Mouse (Mus musculus) midbrain, embryonic 10.5 days (tissue): ENCODE data around the gene Pim1. TPM values are rescaled to one million over a fixed set of nuclear protein-coding genes. Genes with fewer than 3 reads are reported as not detected.
"Not testable (repeated sequence)": the region's sequence is repeated elsewhere in the genome, so short reads cannot be mapped to it uniquely, and the experiment has no call there.

ENCODE experiments used
- DNase-seq: peaks from one replicate; pipeline ENCODE4 v3.0.0-alpha.2; 2017; ENCODE audit warnings: low spot score
- H3K27ac ChIP-seq: fragments of 300-500 bp; sonication (generic); replicated peaks from 2 replicates; pipeline ENCODE4 v1.5.1; 2016; ENCODE audit warnings: mild to moderate bottlenecking
- H3K27me3 ChIP-seq: fragments of 300-500 bp; sonication (generic); 2 replicates; pipeline ENCODE4 v1.6.1; 2016; ENCODE audit warnings: low read depth, mild to moderate bottlenecking; ENCODE audit not compliant: poor library complexity, severe bottlenecking
- H3K36me3 ChIP-seq: fragments of 300-500 bp; sonication (generic); 2 replicates; pipeline ENCODE4 v1.6.1; 2016; ENCODE audit warnings: mild to moderate bottlenecking, moderate library complexity
- H3K4me1 ChIP-seq: fragments of 300-500 bp; sonication (generic); 2 replicates; pipeline ENCODE4 v1.6.1; 2016
- H3K4me3 ChIP-seq: fragments of 300-500 bp; sonication (generic); 2 replicates; pipeline ENCODE4 v1.5.1; 2016; ENCODE audit warnings: mild to moderate bottlenecking, moderate library complexity
- H3K9me3 ChIP-seq: fragments of 300-500 bp; sonication (generic); replicated peaks from 2 replicates; pipeline ENCODE4 v1.6.1; 2016; ENCODE audit warnings: mild to moderate bottlenecking
- WGBS: fragments of 180-500 bp; shearing (Covaris S2); methylation state at CpG from one replicate; pipeline ENCODE4 v1.1.7; 2016; 5-methylcytosine and 5-hydroxymethylcytosine counted together
- polyA plus RNA-seq: library from polyadenylated mRNA; unstranded; fragments of >200 nt; fragmentation: Nextera tagmentation; extraction: Ambion mirVana; gene quantifications from 2 replicates; pipeline ENCODE4 v1.2.1, GENCODE M21; 2016

Pim1 gene
- polyA plus RNA-seq, 1 experiment from 2014 or later, result 33.8 TPM

DNA sequence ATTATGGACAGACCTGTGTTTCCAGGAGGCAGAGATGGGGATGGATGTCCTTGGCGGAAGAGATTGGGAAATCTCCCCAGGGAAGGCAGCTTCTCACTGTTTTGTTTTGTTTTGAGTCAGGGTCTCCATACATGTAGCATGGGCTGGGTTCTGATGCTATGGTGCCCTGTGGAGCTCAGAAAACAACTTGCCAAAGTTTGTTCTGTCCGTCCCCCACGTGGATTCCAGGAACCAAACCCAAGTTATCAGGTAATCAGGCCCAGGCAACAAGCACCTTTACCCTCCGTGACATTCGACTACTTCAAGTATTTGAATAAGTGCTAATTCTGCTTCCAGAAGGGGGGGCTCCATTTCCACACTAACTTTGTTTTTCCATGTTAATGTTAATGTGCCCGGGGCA is 9.0 kb downstream of the Pim1 start:
- Histone ChIP-seq H3K36me3 (peaks cover 16% of the 10 kb centered on the region), H3K4me3 (no peak overlapping the region), H3K27me3 (peaks cover 16% of the 10 kb centered on the region), H3K4me1 (peaks cover 14% of the 10 kb centered on the region), H3K27ac (peak overlapping the region; percentile 7; the same call in 1 of the 2 replicates), H3K9me3 (no peaks in the 10 kb centered on the region)
- 75% methylated on average over 6 of the region's 6 CpGs for whole genome bisulfite sequencing
- DNase-seq, result no peak

DNA sequence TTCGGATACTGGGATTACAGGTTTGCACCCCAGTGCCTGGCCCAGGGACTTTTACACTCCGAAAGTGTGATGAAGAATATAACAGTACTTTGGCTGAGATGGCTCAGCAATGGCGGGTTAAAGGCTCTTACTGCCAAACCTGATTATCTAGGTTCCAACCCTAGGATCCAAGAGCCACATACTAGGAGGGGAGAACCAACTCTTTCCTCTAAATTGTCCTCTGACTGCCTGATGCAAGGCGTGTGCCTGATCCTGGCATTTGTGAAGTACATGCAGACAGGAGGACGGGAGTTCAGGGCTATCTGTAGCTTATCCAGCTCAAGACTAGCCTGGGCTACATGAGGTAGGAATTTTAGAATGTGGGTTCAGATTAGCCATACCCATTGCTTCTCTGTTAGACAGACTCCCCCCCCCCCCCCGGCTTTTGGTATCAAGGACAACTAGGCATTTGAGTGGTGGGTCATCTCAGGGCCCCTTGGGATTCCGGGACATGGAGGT is 9.7 kb downstream of the Pim1 start:
- H3K36me3 ChIP-seq, result peaks cover 11% of the 10 kb centered on the region

DNA sequence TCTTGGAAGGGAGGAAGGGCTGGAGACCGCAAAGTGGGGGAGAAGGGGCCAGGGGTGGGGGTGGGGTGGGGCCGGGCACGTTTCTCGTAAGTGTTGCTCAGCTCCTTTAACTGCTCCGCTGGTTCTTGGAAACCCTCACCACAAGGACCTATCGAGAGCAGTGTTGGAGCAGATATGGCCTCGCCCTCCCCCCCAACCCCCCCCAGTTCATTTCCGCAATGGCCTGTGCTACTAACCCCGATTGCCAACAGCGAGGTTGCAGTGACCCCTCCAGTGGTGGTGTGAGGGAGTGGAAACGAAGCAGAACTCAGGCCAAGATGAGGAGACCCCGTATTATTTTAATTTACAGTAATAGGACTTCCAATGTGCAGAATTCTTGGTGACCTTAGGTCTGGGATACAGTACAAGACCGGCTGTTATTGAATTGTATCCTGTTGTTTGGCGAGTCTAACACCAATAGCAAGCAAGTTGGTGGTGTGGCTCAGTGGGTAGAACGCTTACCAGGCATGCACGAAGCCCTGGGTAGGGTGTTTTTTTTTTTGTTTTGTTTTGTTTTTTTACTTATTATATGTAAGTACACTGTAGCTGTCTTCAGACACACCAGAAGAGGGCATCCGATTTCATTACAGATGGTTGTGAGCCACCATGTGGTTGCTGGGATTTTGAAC is 10.4 kb downstream of the Pim1 start:
- Histone ChIP-seq H3K27ac (no peak overlapping the region), H3K4me3 (no peak overlapping the region), H3K36me3 (peaks cover 9% of the 10 kb centered on the region), H3K4me1 (peaks cover 9% of the 10 kb centered on the region), H3K9me3 (no peaks in the 10 kb centered on the region), H3K27me3 (peaks cover 16% of the 10 kb centered on the region)
- DNase-seq, result no peak
- WGBS, result 78% methylated on average over 17 of the region's 17 CpGs

More for the DNA sequence above, 9.7 kb downstream of the Pim1 start:
- Histone ChIP-seq H3K27ac (peak overlapping the region; percentile 49; the same call in 1 of the 2 replicates), H3K9me3 (no peaks in the 10 kb centered on the region), H3K4me3 (no peak overlapping the region), H3K4me1 (peaks cover 9% of the 10 kb centered on the region), H3K27me3 (peaks cover 16% of the 10 kb centered on the region)
- WGBS, result 74% methylated on average over 7 of the region's 7 CpGs
- DNase-seq, result no peak

DNA sequence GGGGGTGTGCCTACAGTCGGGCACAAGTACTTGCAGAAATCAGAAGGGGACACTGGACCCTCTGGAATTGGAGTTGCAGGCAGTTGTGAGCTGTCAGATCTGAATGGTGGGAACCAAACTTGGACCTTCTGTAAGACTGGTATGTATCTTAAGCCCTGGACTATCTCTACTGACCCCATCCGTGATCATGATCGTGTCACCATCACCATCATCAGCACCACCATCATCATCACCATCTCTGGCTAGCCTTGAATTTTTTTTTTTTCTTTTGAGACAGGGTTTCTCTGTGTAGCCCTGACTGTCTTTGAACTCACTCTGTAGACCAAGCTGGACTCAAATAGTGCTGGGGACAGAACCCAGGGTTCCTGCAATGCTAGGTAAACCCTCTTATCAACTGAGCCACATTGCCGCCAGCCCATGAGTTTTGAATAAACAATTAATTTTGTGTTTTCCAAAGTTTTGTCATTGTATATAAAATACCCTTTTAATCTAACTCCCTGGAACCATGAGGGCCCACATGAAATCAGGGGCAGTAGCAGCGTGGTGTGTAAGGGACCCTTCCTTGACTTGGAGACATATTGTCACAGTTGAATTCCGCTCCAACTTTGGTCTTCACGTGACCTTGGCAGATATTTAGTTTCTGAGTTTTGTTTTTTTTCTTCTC is 11.6 kb downstream of the Pim1 start:
- Histone ChIP-seq H3K27ac (no peak overlapping the region), H3K4me3 (no peak overlapping the region), H3K36me3 (no peaks in the 10 kb centered on the region), H3K9me3 (no peaks in the 10 kb centered on the region), H3K4me1 (peaks cover 9% of the 10 kb centered on the region), H3K27me3 (peaks cover 16% of the 10 kb centered on the region)
- WGBS, result 79% methylated on average over 7 of the region's 7 CpGs
- DNase-seq, result no peak

DNA sequence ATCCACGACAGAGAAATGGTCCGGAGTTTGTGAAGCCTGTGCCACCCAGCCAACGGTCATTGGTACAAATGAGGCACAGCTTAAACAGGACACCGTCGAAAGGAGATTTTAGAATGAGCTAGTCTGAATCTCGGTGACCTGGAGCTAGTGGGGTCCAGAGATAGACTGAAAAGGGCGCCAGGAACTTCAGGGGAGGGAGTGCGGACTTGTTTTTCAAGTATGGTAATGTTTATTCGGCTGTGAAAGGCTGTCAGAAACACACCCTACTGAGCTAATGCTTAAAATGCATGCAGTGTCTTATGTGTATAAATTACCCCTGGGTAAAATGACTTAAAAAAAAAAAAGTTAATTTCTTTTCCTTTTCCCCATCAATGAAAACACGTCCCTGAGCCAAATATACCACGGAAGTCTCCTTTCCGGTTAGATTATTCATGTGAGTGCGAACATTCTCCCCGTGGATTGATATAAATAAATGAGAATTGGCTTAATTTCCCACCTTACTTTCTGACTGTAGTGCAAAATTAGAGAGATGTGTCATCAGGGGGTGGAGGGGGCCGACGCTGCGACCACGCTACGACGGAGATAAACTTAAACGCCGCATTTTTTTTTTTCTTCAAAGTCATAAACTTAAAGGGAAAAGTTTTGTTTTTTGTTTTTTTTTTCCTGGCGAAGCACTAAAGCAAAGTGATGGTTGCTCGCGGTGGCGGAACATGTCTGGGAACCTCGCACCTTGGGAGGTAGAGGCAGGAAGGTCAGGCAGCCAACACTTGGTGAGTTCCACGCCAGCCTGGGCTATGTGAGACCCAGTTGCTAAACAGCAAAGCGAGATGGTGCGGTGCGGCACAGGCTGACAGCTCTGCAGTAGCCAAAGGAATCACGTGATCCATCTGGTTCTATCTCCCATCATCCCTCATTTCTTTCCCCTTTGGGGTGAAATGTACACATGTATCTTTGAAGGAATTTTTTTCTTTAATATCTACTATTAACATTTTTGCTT is 12.4 kb downstream of the Pim1 start:
- WGBS, result 21% methylated on average over 32 of the region's 32 CpGs
- Histone ChIP-seq H3K36me3 (no peaks in the 10 kb centered on the region), H3K9me3 (no peaks in the 10 kb centered on the region), H3K27me3 (peaks cover 16% of the 10 kb centered on the region), H3K27ac (no peak overlapping the region), H3K4me1 (peaks cover 9% of the 10 kb centered on the region), H3K4me3 (no peak overlapping the region)
- no peak for DNase-seq

DNA sequence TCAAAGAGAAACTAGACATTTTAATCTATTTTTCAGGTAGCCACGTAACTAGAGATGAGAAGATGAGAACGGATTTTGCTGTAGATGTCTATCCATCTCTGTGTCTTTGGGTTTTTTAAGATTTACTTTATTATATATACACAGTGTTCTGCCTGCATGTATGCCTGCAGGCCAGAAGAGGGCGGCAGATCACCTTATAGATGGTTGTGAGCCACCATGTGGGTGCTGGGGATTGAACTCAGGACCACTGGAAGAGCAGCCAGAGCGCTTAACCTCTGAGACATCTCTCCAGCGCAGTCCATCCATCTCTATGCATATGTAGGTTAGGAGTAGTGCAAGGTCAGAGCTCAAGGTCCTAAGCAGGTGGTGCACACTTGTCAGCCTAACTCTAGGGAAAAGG is 13.1 kb downstream of the Pim1 start:
- WGBS, result 81% methylated on average over 5 of the region's 5 CpGs
- H3K27me3 ChIP-seq, result peaks cover 16% of the 10 kb centered on the region
- no peak overlapping the region for H3K27ac ChIP-seq
- H3K4me3 ChIP-seq, result no peak overlapping the region
- no peaks in the 10 kb centered on the region for H3K9me3 ChIP-seq
- no peak for DNase-seq
- no peaks in the 10 kb centered on the region for H3K36me3 ChIP-seq
- H3K4me1 ChIP-seq, result peaks cover 9% of the 10 kb centered on the region

DNA sequence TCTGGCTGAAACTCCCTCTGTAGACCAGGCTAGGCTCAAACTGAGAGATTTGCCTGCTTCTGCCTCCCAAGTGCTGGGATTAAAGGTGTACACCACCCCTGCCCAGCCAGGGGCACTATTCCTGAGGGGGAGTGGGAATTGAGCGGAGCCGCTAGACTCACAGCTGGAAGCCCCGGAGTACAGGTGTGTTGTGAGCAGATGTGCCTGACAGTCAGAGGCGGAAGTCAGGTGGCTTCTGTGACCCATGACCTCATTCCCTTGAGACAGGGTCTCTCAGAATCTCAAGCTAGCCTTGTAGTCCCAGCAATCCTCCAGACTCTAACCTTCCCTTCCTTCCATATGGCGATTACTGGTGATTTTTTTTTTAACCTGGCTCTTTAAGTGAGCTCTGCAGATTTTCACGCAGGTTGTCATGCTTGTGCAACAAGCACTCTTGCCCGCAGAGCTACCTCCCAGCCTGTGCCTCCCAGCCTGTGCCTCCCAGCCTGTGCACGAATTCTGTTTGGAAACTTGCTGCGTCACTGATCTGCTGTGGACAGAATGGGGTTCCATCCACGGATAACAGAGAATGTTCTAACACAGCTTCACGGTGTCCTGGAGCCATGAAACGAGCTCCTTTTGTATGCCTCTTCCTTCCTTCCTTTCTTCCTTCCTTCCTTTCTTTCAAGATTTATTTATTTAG is 18.5 kb downstream of the Pim1 start:
- Histone ChIP-seq H3K4me3 (no peak overlapping the region), H3K9me3 (no peaks in the 10 kb centered on the region), H3K36me3 (no peaks in the 10 kb centered on the region), H3K27ac (0 out of 2 replicates have a peak overlapping the region, but pooled peaks have one; percentile 28), H3K4me1 (peaks cover 5% of the 10 kb centered on the region; the same call in 1 of the 2 replicates), H3K27me3 (peaks cover 2% of the 10 kb centered on the region; the same call in 1 of the 2 replicates)
- WGBS, result 82% methylated on average over 12 of the region's 12 CpGs
- DNase-seq, result no peak

DNA sequence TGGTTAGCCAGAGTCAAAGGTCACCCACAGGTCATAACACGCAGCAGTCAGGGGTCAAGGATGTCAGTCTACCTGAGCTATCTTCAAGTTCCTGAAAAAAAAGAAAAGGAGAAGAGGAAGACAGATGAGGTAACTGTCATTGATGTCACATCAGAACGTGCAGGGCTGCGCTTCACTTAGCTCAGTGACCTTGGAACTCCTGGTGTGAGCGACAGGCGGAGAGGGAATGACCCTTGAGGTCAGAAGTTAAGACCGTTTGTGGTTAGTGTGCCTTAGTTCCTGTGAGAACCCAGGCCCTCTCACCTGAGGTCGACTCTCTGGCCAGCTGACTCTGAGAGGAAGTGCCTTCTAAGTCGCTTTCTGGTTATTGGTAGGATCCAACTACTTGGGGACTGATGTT is 20.1 kb downstream of the Pim1 start:
- 75% methylated on average over 8 of the region's 8 CpGs for WGBS
- no peak for DNase-seq

DNA sequence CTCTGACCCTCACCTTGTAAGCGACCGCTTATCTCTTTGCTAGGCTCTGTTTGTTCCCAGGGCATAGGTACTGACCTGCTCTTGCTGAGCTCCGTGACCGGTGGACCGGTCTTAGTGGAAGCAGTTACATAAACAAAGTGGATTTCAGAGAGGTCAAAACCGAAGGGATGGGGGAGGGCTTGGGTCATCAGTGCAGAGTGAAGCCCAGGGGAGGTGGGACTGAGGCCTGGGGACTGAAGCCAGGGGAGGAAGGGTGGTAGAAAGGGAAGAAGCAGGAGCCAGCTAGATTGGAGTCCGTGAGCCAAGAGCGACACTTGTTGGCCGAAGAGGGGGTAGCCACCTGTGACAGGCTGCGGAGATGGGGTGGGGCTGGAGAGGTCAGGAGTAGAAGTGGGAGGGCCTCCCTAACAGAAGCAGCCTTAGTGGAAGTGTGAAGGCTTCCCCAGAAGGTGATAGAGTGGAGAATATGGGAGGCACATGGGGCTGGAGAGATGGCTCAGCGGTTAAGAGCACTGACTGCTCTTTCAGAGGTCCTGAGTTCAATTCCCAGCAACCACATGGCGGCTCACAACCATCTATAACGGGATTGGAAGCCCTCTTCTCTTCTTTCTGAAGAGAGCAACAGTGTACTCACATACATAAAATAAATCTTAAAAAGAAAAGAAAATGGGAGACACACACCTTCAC is 22.6 kb downstream of the Pim1 start:
- Histone ChIP-seq H3K4me3 (no peak overlapping the region), H3K36me3 (no peaks in the 10 kb centered on the region), H3K27me3 (no peaks in the 10 kb centered on the region), H3K9me3 (no peaks in the 10 kb centered on the region), H3K27ac (no peak overlapping the region; the same call in 1 of the 2 replicates), H3K4me1 (peaks cover 8% of the 10 kb centered on the region)
- 36% methylated on average over 13 of the region's 13 CpGs for WGBS
- peak; percentile 73 for DNase-seq

More for the DNA sequence above, 20.1 kb downstream of the Pim1 start:
- H3K36me3 ChIP-seq, result no peaks in the 10 kb centered on the region
- H3K27me3 ChIP-seq, result no peaks in the 10 kb centered on the region
- H3K9me3 ChIP-seq, result no peaks in the 10 kb centered on the region
- no peak overlapping the region; the same call in 1 of the 2 replicates for H3K27ac ChIP-seq
- H3K4me3 ChIP-seq, result no peak overlapping the region
- peaks cover 8% of the 10 kb centered on the region for H3K4me1 ChIP-seq

DNA sequence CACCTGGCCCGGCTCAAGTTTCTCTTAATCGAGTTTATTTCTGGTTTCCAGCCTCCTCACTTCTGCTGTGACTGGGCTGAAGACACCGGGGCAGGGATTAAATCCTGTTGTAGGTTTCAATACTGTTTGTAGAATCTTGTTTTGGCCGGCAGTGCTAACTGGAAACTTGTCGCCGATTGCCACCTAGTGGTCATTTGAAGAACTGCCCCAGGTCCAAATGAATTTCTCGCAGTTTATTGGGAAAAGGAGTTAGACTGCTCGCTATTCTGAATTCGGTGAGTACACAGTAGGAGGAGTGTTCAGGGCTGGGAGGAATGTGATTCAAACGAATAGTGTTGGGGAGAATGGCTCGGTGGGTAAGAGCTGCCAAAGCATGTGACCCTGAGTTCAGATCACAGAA is 23.9 kb downstream of the Pim1 start:
- DNase-seq, result peak; percentile 83
- Histone ChIP-seq H3K27ac (no peak overlapping the region; the same call in 1 of the 2 replicates), H3K9me3 (no peaks in the 10 kb centered on the region), H3K27me3 (no peaks in the 10 kb centered on the region), H3K36me3 (no peaks in the 10 kb centered on the region), H3K4me3 (no peak overlapping the region), H3K4me1 (peaks cover 8% of the 10 kb centered on the region)
- WGBS, result 4% methylated on average over 11 of the region's 11 CpGs

DNA sequence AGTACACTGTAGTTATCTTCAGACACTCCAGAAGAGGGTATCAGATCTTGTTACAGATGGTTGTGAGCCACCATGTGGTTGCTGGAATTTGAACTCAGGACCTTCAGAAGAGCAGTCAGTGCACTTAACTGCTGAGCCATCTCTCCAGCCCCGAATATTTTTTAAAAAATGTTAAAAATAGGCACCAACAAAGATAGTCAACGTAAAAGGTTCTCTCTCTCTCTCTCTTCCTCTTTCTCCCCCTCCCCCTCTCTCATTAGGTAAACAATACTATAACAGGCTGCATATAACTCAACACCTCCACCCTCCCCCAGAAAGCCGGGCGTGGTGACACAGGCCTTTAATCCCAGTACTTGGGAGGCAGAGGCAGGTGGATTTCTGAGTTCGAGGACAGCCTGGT is 28.1 kb downstream of the Pim1 start:
- not testable (repeated sequence) for H3K36me3 ChIP-seq, H3K27ac ChIP-seq, DNase-seq, H3K4me3 ChIP-seq, H3K27me3 ChIP-seq, H3K4me1 ChIP-seq, H3K9me3 ChIP-seq
- 95% methylated on average over 5 of the region's 5 CpGs for WGBS
